Mouse (Mus musculus): Measurements from ENCODE around the gene Gsdma.
"Not testable (repeated sequence)": the region's sequence is repeated elsewhere in the genome, so short reads cannot be mapped to it uniquely, and the experiment has no call there.

Gene Gsdma

GRCm38 (mm10) chr11:98664091-98664490, at the start of gene Gsdma:
Gene Gsdma, plus strand, starts transcription at chr11:98664351.
- DNase-seq (ENCODE audit: extremely low spot score, low read depth, low spot score) = no peak

DNA sequence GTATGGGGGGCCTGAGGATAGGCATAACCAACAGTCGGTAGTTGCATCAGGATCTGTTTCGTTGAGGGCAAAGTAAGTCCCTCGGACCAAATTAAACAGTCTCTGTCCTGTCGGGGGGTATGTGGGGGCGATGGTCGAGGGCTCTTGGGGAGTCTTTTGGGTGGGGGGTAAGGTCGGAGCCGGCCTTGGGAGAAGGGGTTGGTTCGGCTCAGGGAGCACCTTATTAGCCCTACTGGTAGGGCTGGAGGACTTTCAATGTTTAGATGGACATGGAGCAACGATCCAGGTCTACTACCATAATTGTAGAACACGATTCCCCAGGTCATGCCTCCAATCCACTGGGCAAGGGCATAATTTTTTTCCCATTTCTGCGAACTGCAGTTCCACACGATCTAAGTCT, 43.4 kb upstream of the Gsdma start:
- no peak for DNase-seq (ENCODE audit: extremely low spot score, low read depth, low spot score)

- not testable (repeated sequence) for DNase-seq (ENCODE audit: extremely low spot score, low read depth, low spot score)
Measured at GRCm38 (mm10) chr11:98623981-98624380, 40.2 kb upstream of the Gsdma start.

DNA sequence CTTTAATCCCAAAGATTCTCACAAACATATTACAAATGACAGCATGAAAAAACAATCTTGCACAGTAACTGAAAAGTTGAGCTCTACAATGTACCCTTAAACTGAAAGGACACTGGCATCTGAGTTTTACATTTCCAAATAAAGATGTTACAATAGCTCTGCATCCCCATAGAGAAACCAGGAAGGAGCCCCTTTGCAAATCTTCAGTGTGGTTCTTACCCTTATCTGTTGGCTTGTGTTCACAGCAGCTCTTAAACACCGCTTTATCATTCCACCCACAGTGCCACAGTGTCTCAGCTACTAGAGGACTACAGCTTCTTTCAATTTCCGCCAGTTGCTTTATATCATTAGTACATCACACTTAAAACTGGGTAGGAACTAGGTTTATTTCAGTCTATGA, 39.8 kb upstream of the Gsdma start:
- not testable (repeated sequence) for DNase-seq (ENCODE audit: extremely low spot score, low read depth, low spot score)

- DNase-seq (ENCODE audit: extremely low spot score, low read depth, low spot score) = no peak
Measured at GRCm38 (mm10) chr11:98625611-98626410, 38.3 kb upstream of the Gsdma start, which contains the start of the genes Gm12355 and Gsdma3. Gene Gm12355, minus strand, starts transcription at chr11:98625661. Gene Gsdma3, plus strand, starts transcription at chr11:98626360.

DNA sequence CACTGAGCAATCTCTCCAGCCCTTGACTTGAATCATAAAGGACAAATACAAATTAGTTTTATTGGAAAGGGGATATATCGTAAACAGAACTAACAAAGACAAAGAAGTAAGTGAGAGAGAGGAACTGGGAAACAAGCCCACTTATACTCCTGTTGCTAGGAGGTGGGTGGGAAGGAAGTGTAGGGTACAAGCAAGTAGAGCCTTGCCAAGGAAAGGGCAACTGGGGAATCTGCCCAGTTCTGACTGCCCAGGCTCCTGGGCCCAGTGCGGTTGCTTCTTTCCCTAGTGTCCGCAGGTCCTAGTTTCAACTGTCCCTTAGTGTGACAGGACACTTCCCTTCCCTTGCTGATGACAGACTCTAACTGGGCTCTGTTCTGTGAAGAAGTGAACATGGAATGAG, 35.4 kb upstream of the Gsdma start:
- no peak for DNase-seq (ENCODE audit: extremely low spot score, low read depth, low spot score)

DNA sequence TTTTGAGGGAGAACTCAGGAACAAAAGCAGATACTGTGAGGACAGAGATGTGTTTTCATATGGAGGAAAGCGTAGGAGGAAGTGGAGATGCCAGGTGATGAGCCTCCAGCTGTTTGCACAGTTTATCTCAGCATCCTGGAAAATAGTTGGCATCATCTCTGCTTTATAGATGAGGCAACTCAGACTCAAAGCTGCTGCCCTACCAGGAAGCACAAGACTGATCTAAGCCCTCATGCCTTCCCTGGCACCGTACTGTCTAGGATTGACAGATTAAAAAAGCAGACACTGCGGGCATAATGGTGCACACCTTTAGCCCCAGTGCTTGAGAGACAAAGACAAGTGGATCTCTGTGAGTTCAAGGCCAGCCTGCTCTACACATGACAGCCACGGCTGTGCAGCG, 33.5 kb upstream of the Gsdma start:
- DNase-seq (ENCODE audit: extremely low spot score, low read depth, low spot score) = no peak

- DNase-seq (ENCODE audit: extremely low spot score, low read depth, low spot score) = not testable (repeated sequence)
Measured at GRCm38 (mm10) chr11:98635312-98635970, 28.7 kb upstream of the Gsdma start.

GRCm38 (mm10) chr11:98637501-98637900, 26.6 kb upstream of the Gsdma start:
- DNase-seq (ENCODE audit: extremely low spot score, low read depth, low spot score) = no peak

- DNase-seq (ENCODE audit: extremely low spot score, low read depth, low spot score) = no peak
Measured at GRCm38 (mm10) chr11:98640091-98640490, 24.1 kb upstream of the Gsdma start.

- no peak for DNase-seq (ENCODE audit: extremely low spot score, low read depth, low spot score)
Measured at GRCm38 (mm10) chr11:98644757-98645156, 19.4 kb upstream of the Gsdma start.

- DNase-seq (ENCODE audit: extremely low spot score, low read depth, low spot score) = no peak
Measured at GRCm38 (mm10) chr11:98645946-98646345, 18.2 kb upstream of the Gsdma start.

DNA sequence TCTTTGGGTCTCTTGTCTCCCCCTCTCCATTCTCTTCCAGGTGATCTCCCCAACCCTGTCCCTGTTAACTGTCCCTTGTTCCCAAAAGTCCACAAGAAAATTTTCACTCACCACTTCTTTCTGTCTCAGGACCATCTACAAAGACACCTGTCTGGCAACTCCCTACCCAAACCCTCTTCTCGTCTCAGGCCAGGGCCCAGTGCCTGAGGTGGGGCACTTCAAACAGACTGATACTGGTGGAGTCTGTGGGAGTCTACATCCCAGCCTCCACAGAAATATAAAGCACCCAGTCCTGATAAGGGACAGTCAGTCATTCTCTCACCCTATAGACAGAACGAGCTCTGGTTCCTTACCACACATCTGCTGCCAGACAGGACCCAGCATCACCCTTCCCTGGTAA, 17.7 kb upstream of the Gsdma start, which contains the start of gene Gsdma2:
Gene Gsdma2 (plus strand): TSS at position 301 of the 400 bp plus-strand sequence.
- DNase-seq (ENCODE audit: extremely low spot score, low read depth, low spot score) = no peak

GRCm38 (mm10) chr11:98655076-98655475, 9.1 kb upstream of the Gsdma start:
- not testable (repeated sequence) for DNase-seq (ENCODE audit: extremely low spot score, low read depth, low spot score)

DNA sequence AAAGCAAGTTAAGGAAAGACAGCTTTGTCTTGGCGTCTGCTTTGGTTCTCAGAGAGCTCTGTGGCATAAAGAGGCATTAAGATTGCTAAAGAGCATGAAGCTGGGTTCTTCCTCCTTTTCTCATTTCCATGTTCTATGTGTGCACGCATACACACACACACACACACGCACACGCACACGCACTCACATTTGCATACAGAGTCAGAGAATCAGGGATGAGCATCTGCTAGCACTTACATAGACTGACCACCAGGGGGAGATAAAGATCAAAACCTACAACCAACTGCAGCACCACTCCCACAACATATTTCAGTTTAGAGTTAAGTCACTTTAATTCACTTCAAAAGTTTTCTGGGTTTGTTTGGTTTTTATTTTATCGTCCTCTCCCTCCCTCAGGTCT, 3.6 kb upstream of the Gsdma start:
- peak; percentile 42 for DNase-seq (ENCODE audit: extremely low spot score, low read depth, low spot score)

- DNase-seq (ENCODE audit: extremely low spot score, low read depth, low spot score) = no peak
Measured at GRCm38 (mm10) chr11:98668984-98669383, 4.8 kb downstream of the Gsdma start.

DNA sequence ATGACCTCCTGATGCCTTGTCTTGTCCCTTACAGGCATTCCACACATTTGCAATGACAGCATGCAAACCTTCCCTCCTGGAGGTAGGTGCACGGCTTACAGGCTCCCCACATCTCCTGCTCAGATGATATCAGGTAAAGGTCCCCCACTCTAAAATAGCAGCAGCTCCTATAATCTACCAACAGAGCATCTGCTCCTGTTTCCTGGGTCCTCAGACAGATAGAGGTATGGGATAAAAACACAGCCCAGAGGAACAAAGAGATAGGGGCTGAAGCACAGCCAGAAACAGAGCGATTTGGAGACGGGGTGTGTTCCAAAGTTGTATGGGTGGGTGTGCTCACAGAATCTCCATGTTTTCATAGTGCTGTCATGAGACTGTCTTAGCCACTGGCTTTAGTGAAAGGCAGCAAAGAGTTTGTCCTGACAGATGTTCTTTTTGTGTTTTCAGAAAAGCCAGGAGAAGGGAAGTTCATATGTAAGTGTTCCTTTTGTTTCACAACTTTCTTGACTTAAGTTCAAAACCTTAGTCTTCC, 7.2 kb downstream of the Gsdma start:
- DNase-seq (ENCODE audit: extremely low spot score, low read depth, low spot score) = no peak

DNA sequence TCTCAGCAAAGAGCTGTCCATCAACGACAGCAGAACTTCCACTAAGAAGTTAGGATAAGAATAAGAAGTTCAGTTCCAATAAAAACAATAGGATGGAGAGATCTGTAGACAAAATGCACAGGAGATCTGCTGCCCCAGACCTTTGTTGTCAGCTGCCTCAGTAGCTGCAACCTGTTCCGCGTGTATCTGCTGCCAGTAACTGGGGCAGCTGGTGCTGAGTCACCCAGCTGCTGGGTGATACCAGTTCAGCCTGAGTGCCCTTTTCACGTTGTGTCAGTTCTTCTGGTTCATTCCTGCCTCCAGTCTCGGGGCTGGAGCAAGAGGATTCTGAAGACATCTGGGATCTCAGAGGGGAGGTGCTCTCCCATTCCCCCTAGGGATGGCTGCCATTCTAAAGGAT, 7.7 kb downstream of the Gsdma start:
- no peak for DNase-seq (ENCODE audit: extremely low spot score, low read depth, low spot score)

GRCm38 (mm10) chr11:98672482-98672881, 8.3 kb downstream of the Gsdma start:
- DNase-seq (ENCODE audit: extremely low spot score, low read depth, low spot score) = no peak

DNA sequence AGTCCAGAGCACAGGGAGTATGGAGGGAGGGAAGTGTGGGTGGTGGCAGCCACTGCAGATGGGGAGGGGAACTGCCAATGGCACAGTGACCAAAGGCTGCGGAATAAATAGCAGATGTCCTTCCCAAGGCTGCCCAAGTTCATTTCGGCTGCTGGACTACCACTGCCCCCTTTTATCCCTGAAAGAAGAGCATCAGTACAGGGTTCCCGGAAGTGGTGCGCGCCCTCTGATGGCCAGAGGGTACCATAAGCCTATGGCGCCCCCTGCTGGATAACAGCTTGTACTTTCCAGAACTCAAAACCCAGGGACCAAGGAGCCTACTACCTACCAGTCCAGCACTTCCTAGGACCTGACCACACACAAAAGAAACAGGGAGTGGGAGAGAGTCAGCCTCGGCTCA, 9.0 kb downstream of the Gsdma start:
- not testable (repeated sequence) for DNase-seq (ENCODE audit: extremely low spot score, low read depth, low spot score)

DNA sequence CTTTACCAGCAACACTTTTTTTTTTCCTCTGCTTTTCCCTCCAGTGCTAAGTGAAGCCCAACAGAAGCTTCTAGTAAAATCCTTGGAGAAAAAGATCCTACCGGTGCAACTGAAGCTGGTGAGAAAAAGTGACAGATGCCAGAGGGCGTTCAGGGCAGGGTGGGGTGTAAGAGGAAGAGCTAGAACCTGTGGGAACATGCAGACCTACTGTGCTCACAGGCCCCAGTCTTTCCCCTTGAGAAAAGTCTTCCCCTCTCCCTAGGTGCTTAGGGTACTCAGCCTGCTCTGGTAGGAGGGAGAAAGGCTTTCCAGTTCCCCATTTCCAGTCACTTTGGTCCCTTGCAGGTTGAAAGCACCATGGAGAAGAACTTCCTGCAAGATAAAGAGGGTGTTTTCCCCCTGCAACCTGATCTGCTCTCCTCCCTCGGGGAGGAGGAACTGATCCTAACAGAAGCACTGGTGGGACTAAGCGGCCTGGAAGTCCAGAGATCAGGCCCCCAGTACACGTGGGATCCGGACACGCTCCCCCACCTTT, 11.7 kb downstream of the Gsdma start:
- DNase-seq (ENCODE audit: extremely low spot score, low read depth, low spot score) = no peak

DNA sequence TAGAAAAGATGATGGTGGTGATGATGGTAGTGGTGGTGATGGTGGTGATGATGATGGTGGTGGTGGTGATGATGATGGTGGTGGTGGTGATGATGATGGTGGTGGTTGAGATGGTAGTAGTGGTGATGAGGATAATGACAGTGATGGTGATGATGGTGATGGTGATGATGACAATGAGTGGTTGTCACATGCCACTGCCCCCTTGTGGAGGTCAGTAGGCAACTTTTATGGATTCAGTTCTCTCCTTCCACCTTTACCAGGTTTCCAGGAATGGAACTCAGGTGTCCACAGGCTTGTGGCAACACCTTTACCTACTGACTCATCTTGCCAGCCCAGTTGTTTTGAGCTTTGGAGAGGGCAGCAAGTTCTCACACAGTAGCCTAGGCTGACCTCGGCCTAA, 15.9 kb downstream of the Gsdma start:
- no peak for DNase-seq (ENCODE audit: extremely low spot score, low read depth, low spot score)

All from hindlimb bud, embryonic 11.5 days (tissue).